Mouse (Mus musculus): ENCODE measurements around the gene Crybg1. TPM values are rescaled to one million over a fixed set of nuclear protein-coding genes. Genes with fewer than 3 reads are reported as not detected.

Crybg1 gene
- polyA plus RNA-seq, 1 experiment = 5.9 TPM

- Histone ChIP-seq H3K4me1 (ENCODE audit: control insufficient read depth, insufficient read depth, insufficient read length) (no peaks in the 10 kb centered on the region), H3K36me3 (ENCODE audit: control insufficient read depth, insufficient read depth, low read length) (peaks cover 3% of the 10 kb centered on the region; the same call in 1 of the 2 replicates), H3K4me3 (ENCODE audit: extremely low read depth, insufficient read depth, insufficient read length) (no peak overlapping the region), H3K27me3 (ENCODE audit: control insufficient read depth, insufficient read depth, low read length) (no peaks in the 10 kb centered on the region), H3K27ac (ENCODE audit: insufficient read depth, low read length) (no peak overlapping the region)
- TF ChIP-seq CTCF (IDR thresholded peaks at IDR 0.05; ENCODE audit: extremely low read depth, insufficient read depth, insufficient read length, insufficient replicate concordance) (no peak), POLR2A (IDR thresholded peaks at IDR 0.05; ENCODE audit: low read depth, low read length) (no peak)
- DNase-seq (ENCODE audit: low read depth in 1 of 2, low spot score in 2 of 2) = no peak
- 56% methylated on average over 12 of the region's 12 CpGs for WGBS
Observed at GRCm38 (mm10) chr10:43910032-43910872, 238.4 kb downstream of the Crybg1 start.

- Histone ChIP-seq H3K4me3 (ENCODE audit: extremely low read depth, insufficient read depth, insufficient read length) (no peak overlapping the region), H3K4me1 (ENCODE audit: control insufficient read depth, insufficient read depth, insufficient read length) (peaks cover 5% of the 10 kb centered on the region; the same call in 1 of the 2 replicates), H3K36me3 (ENCODE audit: control insufficient read depth, insufficient read depth, low read length) (no peaks in the 10 kb centered on the region), H3K27ac (ENCODE audit: insufficient read depth, low read length) (no peak overlapping the region), H3K27me3 (ENCODE audit: control insufficient read depth, insufficient read depth, low read length) (no peaks in the 10 kb centered on the region)
- no peak for DNase-seq (ENCODE audit: low read depth in 1 of 2, low spot score in 2 of 2)
- TF ChIP-seq CTCF (IDR thresholded peaks at IDR 0.05; ENCODE audit: extremely low read depth, insufficient read depth, insufficient read length, insufficient replicate concordance) = no peak
- TF ChIP-seq POLR2A (IDR thresholded peaks at IDR 0.05; ENCODE audit: low read depth, low read length) = no peak
- WGBS = 90% methylated on average over 1 of the region's 1 CpGs
Observed at GRCm38 (mm10) chr10:43904569-43904968, 244.1 kb downstream of the Crybg1 start.

- peak; percentile 83 to 90 for DNase-seq (ENCODE audit: low read depth in 1 of 2, low spot score in 2 of 2)
- TF ChIP-seq POLR2A (IDR thresholded peaks at IDR 0.05; ENCODE audit: low read depth, low read length) (peak; percentile 29; the same call in 1 of the 2 replicates), CTCF (IDR thresholded peaks at IDR 0.05; ENCODE audit: extremely low read depth, insufficient read depth, insufficient read length, insufficient replicate concordance) (no peak)
- Histone ChIP-seq H3K4me1 (ENCODE audit: control insufficient read depth, insufficient read depth, insufficient read length) (peaks cover 12% of the 10 kb centered on the region), H3K36me3 (ENCODE audit: control insufficient read depth, insufficient read depth, low read length) (0 out of 2 replicates have a peak, but pooled peaks cover 2% of the 10 kb centered on the region), H3K4me3 (ENCODE audit: extremely low read depth, insufficient read depth, insufficient read length) (peak within 1 kb of the TSS; percentile 89), H3K27me3 (ENCODE audit: control insufficient read depth, insufficient read depth, low read length) (no peaks in the 10 kb centered on the region), H3K27ac (ENCODE audit: insufficient read depth, low read length) (peak within 1 kb of the TSS; percentile 66)
- under 1% methylated on average over 40 of the region's 40 CpGs for WGBS
Observed at GRCm38 (mm10) chr10:43901578-43902194, 247.0 kb downstream of the Crybg1 start, which contains the start of the genes Qrsl1 and Rtn4ip1. Qrsl1 (minus strand) TSS chr10:43901745. Rtn4ip1 (plus strand) TSS chr10:43901807.

GRCm38 (mm10) chr10:43900883-43901570 is 247.6 kb downstream of the Crybg1 start:
- DNase-seq (ENCODE audit: low read depth in 1 of 2, low spot score in 2 of 2) = peak; percentile 4 to 30
- 3% methylated on average over 30 of the region's 30 CpGs for WGBS
- TF ChIP-seq CTCF (IDR thresholded peaks at IDR 0.05; ENCODE audit: extremely low read depth, insufficient read depth, insufficient read length, insufficient replicate concordance) = no peak
- no peak for TF ChIP-seq POLR2A (IDR thresholded peaks at IDR 0.05; ENCODE audit: low read depth, low read length)
- Histone ChIP-seq H3K27me3 (ENCODE audit: control insufficient read depth, insufficient read depth, low read length) (no peaks in the 10 kb centered on the region), H3K27ac (ENCODE audit: insufficient read depth, low read length) (peak overlapping the region; percentile 66), H3K36me3 (ENCODE audit: control insufficient read depth, insufficient read depth, low read length) (0 out of 2 replicates have a peak, but pooled peaks cover 2% of the 10 kb centered on the region), H3K4me1 (ENCODE audit: control insufficient read depth, insufficient read depth, insufficient read length) (peaks cover 12% of the 10 kb centered on the region), H3K4me3 (ENCODE audit: extremely low read depth, insufficient read depth, insufficient read length) (peak overlapping the region; percentile 89)

Other genes with a start within 250 kb of the Crybg1 start
- gene Qrsl1, start 247.1 kb downstream of the Crybg1 start, polyA plus RNA-seq (2012; rRNA removed) = 9.0 and 9.4 TPM in 2 replicates
- 6.7 and 6.9 TPM in 2 replicates for gene Rtn4ip1, start 247.0 kb downstream of the Crybg1 start, polyA plus RNA-seq (2012; rRNA removed)
- 5.0 and 5.1 TPM in 2 replicates for gene Atg5, start 119.5 kb upstream of the Crybg1 start, polyA plus RNA-seq (2012; rRNA removed)

Measured in spleen, adult 2 months (tissue).